Mouse (Mus musculus) embryonic facial prominence, embryonic 15.5 days (tissue): ENCODE results near the gene Ralgapa2. TPM values are rescaled to one million over a fixed set of nuclear protein-coding genes. Genes with fewer than 3 reads are reported as not detected.

ENCODE experiments used
- ATAC-seq: fragments of 200-750 bp; cut with Nextera tagmentation; 2 replicates; pipeline ENCODE4 v1.8.0; 2017; ENCODE audit warnings: low read depth, moderate TSS enrichment; ENCODE audit not compliant: insufficient number of reproducible peaks, low FRiP score, low TSS enrichment
- H3K27ac ChIP-seq: fragments of 300-500 bp; sonication (generic); replicated peaks from 2 replicates; pipeline ENCODE4 v1.5.1; 2015; ENCODE audit warnings: mild to moderate bottlenecking, inconsistent platforms
- H3K27me3 ChIP-seq: fragments of 300-500 bp; sonication (generic); 2 replicates; pipeline ENCODE4 v1.6.1; 2015; ENCODE audit warnings: inconsistent platforms
- H3K36me3 ChIP-seq: fragments of 300-500 bp; sonication (generic); 2 replicates; pipeline ENCODE4 v1.6.1; 2015; ENCODE audit warnings: mild to moderate bottlenecking, inconsistent platforms
- H3K4me1 ChIP-seq: fragments of 300-500 bp; sonication (generic); 2 replicates; pipeline ENCODE4 v1.6.1; 2015; ENCODE audit warnings: inconsistent platforms
- H3K4me2 ChIP-seq: fragments of 300-500 bp; sonication (generic); replicated peaks from 2 replicates; pipeline ENCODE4 v1.6.1; 2015; ENCODE audit warnings: mild to moderate bottlenecking, inconsistent platforms
- H3K4me3 ChIP-seq: fragments of 300-500 bp; sonication (generic); replicated peaks from 2 replicates; pipeline ENCODE4 v1.5.1; 2015; ENCODE audit warnings: mild to moderate bottlenecking, inconsistent platforms
- H3K9ac ChIP-seq: fragments of 300-500 bp; sonication (generic); 2 replicates; pipeline ENCODE4 v1.6.1; 2015; ENCODE audit warnings: inconsistent platforms
- H3K9me3 ChIP-seq: fragments of 300-500 bp; sonication (generic); replicated peaks from 2 replicates; pipeline ENCODE4 v1.6.1; 2016; ENCODE audit warnings: inconsistent platforms
- WGBS: fragments of 180-500 bp; shearing (Covaris S2); methylation state at CpG from one replicate; pipeline ENCODE4 v1.1.7; 2015; 5-methylcytosine and 5-hydroxymethylcytosine counted together
- polyA plus RNA-seq: library from polyadenylated mRNA; unstranded; fragments of >200 nt; fragmentation: Nextera tagmentation; extraction: Ambion mirVana; gene quantifications from 2 replicates; pipeline ENCODE4 v1.2.1, GENCODE M21; 2015

The Ralgapa2 gene
- polyA plus RNA-seq, 1 experiment from 2014 or later = 5.5 TPM

GRCm38 (mm10) chr2:146496995-146497394, 15.1 kb downstream of the Ralgapa2 start:
- no peaks in the 10 kb centered on the region for H3K4me1 ChIP-seq
- H3K4me2 ChIP-seq = no peak overlapping the region
- 33% methylated on average over 1 of the region's 1 CpGs for WGBS
- no peaks in the 10 kb centered on the region for H3K27me3 ChIP-seq
- no peaks in the 10 kb centered on the region for H3K36me3 ChIP-seq
- no peak overlapping the region for H3K27ac ChIP-seq
- H3K9ac ChIP-seq = no peak overlapping the region
- no peak for ATAC-seq
- H3K9me3 ChIP-seq = no peaks in the 10 kb centered on the region
- H3K4me3 ChIP-seq = no peak overlapping the region

GRCm38 (mm10) chr2:146495781-146496180, 16.4 kb downstream of the Ralgapa2 start:
- Histone ChIP-seq H3K36me3 (no peaks in the 10 kb centered on the region), H3K4me3 (no peak overlapping the region), H3K27me3 (no peaks in the 10 kb centered on the region), H3K4me1 (no peaks in the 10 kb centered on the region), H3K27ac (no peak overlapping the region), H3K4me2 (no peak overlapping the region), H3K9me3 (no peaks in the 10 kb centered on the region), H3K9ac (no peak overlapping the region)
- ATAC-seq = no peak
- 90% methylated on average over 9 of the region's 9 CpGs for WGBS

DNA sequence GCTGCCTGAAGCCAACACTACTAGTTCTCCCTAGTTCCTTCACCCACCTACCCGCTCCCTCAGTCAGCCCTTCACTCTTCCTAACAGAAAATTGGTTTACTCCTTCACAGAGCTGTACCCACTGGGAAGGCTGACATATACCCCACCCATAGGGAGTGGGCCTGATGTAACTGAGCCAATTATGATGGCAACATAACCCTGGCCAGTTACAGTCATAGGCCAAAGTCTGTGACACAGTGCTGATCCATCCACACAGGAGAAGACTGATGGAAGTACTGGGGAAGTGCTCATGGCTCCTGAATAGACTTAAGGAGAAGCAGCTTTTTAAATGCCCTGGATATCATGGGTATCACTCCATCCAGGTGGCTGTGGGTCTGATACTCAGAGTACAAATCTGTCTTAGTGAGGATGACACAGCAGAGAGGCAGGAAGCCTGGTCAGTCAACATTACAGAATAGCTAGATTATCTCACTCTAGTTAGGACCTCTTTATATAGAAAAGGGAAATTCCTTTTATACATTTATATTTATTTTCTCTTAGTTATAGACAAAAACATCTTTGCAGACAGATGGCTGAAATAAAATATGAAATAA, 18.7 kb downstream of the Ralgapa2 start:
- Histone ChIP-seq H3K27me3 (no peaks in the 10 kb centered on the region), H3K4me1 (no peaks in the 10 kb centered on the region), H3K27ac (no peak overlapping the region), H3K36me3 (no peaks in the 10 kb centered on the region), H3K9ac (no peak overlapping the region), H3K9me3 (no peaks in the 10 kb centered on the region), H3K4me3 (no peak overlapping the region), H3K4me2 (no peak overlapping the region)
- WGBS = 92% methylated on average over 1 of the region's 1 CpGs
- ATAC-seq = no peak

- Histone ChIP-seq H3K9me3 (no peaks in the 10 kb centered on the region), H3K4me3 (no peak overlapping the region), H3K9ac (no peak overlapping the region), H3K36me3 (no peaks in the 10 kb centered on the region), H3K4me1 (no peaks in the 10 kb centered on the region), H3K4me2 (no peak overlapping the region), H3K27ac (no peak overlapping the region), H3K27me3 (no peaks in the 10 kb centered on the region)
- 91% methylated on average over 5 of the region's 5 CpGs for WGBS
- no peak for ATAC-seq
Measured at GRCm38 (mm10) chr2:146491830-146492610, 20.1 kb downstream of the Ralgapa2 start.

DNA sequence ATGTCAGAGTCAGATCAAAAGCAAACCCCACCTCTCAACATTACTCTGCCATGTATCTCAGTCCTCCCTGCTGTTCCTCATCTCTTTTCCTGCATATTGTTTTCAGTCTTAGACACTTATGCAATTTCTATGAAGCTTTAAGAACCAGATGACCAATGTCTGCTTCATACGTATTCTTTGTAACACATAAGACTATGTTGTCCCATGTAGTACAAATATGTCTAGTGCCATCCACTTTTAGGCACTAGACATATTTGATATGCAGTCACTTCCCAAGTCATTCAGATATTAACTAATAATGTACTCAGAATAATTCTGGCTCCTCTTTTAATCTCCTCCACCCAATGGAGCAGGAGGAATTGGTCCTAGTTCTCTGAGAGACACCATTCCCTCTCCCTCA, 21.2 kb downstream of the Ralgapa2 start:
- H3K27ac ChIP-seq = no peak overlapping the region
- H3K9me3 ChIP-seq = no peaks in the 10 kb centered on the region
- H3K4me1 ChIP-seq = no peaks in the 10 kb centered on the region
- H3K27me3 ChIP-seq = no peaks in the 10 kb centered on the region
- ATAC-seq = no peak
- 90% methylated on average over 1 of the region's 1 CpGs for WGBS
- H3K4me2 ChIP-seq = no peak overlapping the region
- no peak overlapping the region for H3K4me3 ChIP-seq
- no peak overlapping the region for H3K9ac ChIP-seq
- no peaks in the 10 kb centered on the region for H3K36me3 ChIP-seq

DNA sequence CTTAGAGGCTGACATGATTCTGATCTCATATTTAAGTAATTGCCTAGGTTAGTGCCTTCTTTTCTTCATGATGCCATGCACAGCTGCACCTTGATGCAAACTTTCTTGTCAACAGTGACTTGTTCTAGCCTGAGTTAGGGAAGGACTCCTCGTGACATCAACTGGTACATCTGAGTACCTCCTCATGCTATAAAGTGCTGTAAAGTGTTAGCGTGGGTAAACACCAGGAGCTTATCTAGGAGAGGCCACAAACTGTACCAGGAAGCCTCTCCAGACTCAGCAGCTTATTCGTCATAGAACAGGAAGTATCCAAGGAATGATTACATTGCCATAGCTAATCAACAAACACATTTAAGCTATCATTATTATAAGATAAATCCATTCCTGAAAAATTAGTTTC, 23.9 kb downstream of the Ralgapa2 start:
- no peaks in the 10 kb centered on the region for H3K27me3 ChIP-seq
- 75% methylated on average over 3 of the region's 3 CpGs for WGBS
- H3K27ac ChIP-seq = no peak overlapping the region
- no peak overlapping the region for H3K4me2 ChIP-seq
- peaks cover 10% of the 10 kb centered on the region; the same call in 1 of the 2 replicates for H3K36me3 ChIP-seq
- no peak for ATAC-seq
- no peak overlapping the region for H3K4me3 ChIP-seq
- no peak overlapping the region for H3K9ac ChIP-seq
- no peaks in the 10 kb centered on the region for H3K4me1 ChIP-seq
- H3K9me3 ChIP-seq = no peaks in the 10 kb centered on the region

GRCm38 (mm10) chr2:146482859-146483258, 29.3 kb downstream of the Ralgapa2 start:
- no peak overlapping the region for H3K4me2 ChIP-seq
- ATAC-seq = no peak
- no peaks in the 10 kb centered on the region for H3K4me1 ChIP-seq
- no peak overlapping the region for H3K9ac ChIP-seq
- H3K4me3 ChIP-seq = no peak overlapping the region
- no peaks in the 10 kb centered on the region for H3K9me3 ChIP-seq
- no peaks in the 10 kb centered on the region for H3K27me3 ChIP-seq
- H3K27ac ChIP-seq = no peak overlapping the region
- peaks cover 10% of the 10 kb centered on the region; the same call in 1 of the 2 replicates for H3K36me3 ChIP-seq

GRCm38 (mm10) chr2:146477491-146477890, 34.7 kb downstream of the Ralgapa2 start:
- WGBS = 88% methylated on average over 4 of the region's 4 CpGs

GRCm38 (mm10) chr2:146476428-146476972, 35.6 kb downstream of the Ralgapa2 start:
- Histone ChIP-seq H3K4me1 (no peaks in the 10 kb centered on the region), H3K27ac (no peak overlapping the region), H3K4me2 (no peak overlapping the region), H3K4me3 (no peak overlapping the region), H3K9ac (no peak overlapping the region), H3K36me3 (no peaks in the 10 kb centered on the region), H3K27me3 (no peaks in the 10 kb centered on the region), H3K9me3 (no peaks in the 10 kb centered on the region)
- ATAC-seq = no peak
- WGBS = 85% methylated on average over 6 of the region's 6 CpGs

More at GRCm38 (mm10) chr2:146477491-146477890, 34.7 kb downstream of the Ralgapa2 start:
- Histone ChIP-seq H3K4me3 (no peak overlapping the region), H3K27me3 (no peaks in the 10 kb centered on the region), H3K36me3 (no peaks in the 10 kb centered on the region), H3K27ac (no peak overlapping the region), H3K4me2 (no peak overlapping the region), H3K4me1 (no peaks in the 10 kb centered on the region), H3K9ac (no peak overlapping the region), H3K9me3 (no peaks in the 10 kb centered on the region)
- ATAC-seq = no peak

DNA sequence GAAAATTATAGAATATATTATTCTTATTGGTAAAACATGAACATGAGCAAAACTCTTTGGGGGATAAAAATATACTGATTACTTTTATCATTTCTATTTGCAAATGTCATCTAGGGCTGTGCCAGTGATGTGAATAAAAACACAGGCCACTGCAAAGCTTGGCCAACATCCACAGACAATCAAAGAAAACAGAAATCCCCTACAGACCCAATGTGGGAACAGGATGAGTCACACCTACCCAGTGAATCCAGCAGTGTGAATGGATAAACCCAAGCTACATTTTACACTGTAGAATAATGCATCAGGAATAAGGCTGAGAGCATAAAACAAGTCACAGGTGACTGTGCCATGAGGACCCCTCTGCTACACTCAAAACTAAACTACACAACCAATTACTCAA, 36.1 kb downstream of the Ralgapa2 start:
- Histone ChIP-seq H3K4me2 (no peak overlapping the region), H3K36me3 (no peaks in the 10 kb centered on the region), H3K27me3 (no peaks in the 10 kb centered on the region), H3K4me3 (no peak overlapping the region), H3K9me3 (no peaks in the 10 kb centered on the region), H3K9ac (no peak overlapping the region), H3K4me1 (no peaks in the 10 kb centered on the region), H3K27ac (no peak overlapping the region)
- ATAC-seq = no peak

GRCm38 (mm10) chr2:146470947-146471346, 41.2 kb downstream of the Ralgapa2 start:
- no peaks in the 10 kb centered on the region for H3K36me3 ChIP-seq
- ATAC-seq = no peak
- H3K9me3 ChIP-seq = no peaks in the 10 kb centered on the region
- H3K4me2 ChIP-seq = no peak overlapping the region
- H3K9ac ChIP-seq = no peak overlapping the region
- no peaks in the 10 kb centered on the region for H3K27me3 ChIP-seq
- 57% methylated on average over 5 of the region's 5 CpGs for WGBS
- H3K4me3 ChIP-seq = no peak overlapping the region
- H3K4me1 ChIP-seq = no peaks in the 10 kb centered on the region
- H3K27ac ChIP-seq = no peak overlapping the region
